Mouse (Mus musculus): ENCODE data around the gene Nr3c2.

DNA sequence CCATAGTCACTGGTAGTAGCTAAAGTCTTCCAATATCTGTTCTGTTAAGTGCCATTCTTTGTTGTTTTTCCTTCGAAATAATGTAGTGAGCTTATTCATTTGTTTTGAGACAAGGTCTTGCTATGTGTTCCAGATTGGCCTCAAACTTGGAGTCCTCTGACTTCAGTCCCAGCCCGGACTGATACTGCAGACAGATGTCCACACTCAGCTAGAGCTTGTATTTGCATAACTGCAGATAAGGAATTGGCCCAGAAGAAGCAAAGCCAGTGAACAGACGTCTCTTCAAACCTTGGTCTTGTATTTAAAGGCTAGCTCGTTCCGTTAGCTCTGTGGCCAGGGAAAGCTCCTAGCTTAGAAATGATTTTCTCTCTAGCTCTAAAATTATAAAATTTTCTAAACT is 223.1 kb downstream of the Nr3c2 start:
- TF ChIP-seq MAFK (IDR thresholded peaks at IDR 0.05; ENCODE audit: insufficient read depth, low read depth, low read length), result no peak
- no peak for TF ChIP-seq HCFC1 (IDR thresholded peaks at IDR 0.05; ENCODE audit: borderline replicate concordance, insufficient read depth, low read length)
- no peak for TF ChIP-seq CHD2 (IDR thresholded peaks at IDR 0.05; ENCODE audit: low read depth, low read length)
- TF ChIP-seq ZNF384 (IDR thresholded peaks at IDR 0.05; ENCODE audit: low read depth, low read length), result no peak
- TF ChIP-seq ZC3H11A (IDR thresholded peaks at IDR 0.05; ENCODE audit: borderline replicate concordance, low read depth, low read length), result no peak
